In genomic region chr6:54817266-54817767, GRCm38 (mm10) we compare ENCODE assay signal across 8 mouse cellular contexts. TPM values are rescaled to one million over a fixed set of nuclear protein-coding genes. Genes with fewer than 3 reads are reported as not detected.
DNase-seq lines count a peak whose midpoint lies in the region; ATAC-seq lines count a peak whose summit lies in the region.

No protein-coding gene starts in this region.

- peak overlapping the region; percentile 99 for H3K27ac ChIP-seq in forebrain, embryonic 14.5 days (ENCODE audit: low read depth, low read length)

- H3K9me3 ChIP-seq in forebrain, embryonic 14.5 days (replicated peaks; ENCODE audit: control insufficient read depth, low read length) = no peaks in the 10 kb centered on the region

- ATAC-seq in forebrain, embryonic 14.5 days = no peak

- peak overlapping the region; percentile 89 for H3K9ac ChIP-seq in forebrain, embryonic 14.5 days (ENCODE audit: low read length)

- no peaks in the 10 kb centered on the region for H3K36me3 ChIP-seq in forebrain, embryonic 14.5 days (ENCODE audit: control insufficient read depth, insufficient read depth, low read length)

- under 1% methylated on average over 29 of the region's 39 CpGs for WGBS in forebrain, embryonic 14.5 days

- intact Hi-C loops in heart, postnatal 36 days (cut with DNase I) = loop anchor here (2.0 to 10.0 kb wide), 6 partner anchors 60 to 347 kb away; partner anchors contain the start of genes Fkbp14, Ggct, Nod1 and Plekha8

- DNase-seq in MN1 (ENCODE audit: low spot score) = peak; percentile 74
- DNase-seq in cerebellum, adult 11 months = peak; percentile 48
- DNase-seq in forebrain, embryonic 14.5 days (ENCODE audit: low spot score) = peak; percentile 72
- DNase-seq in heart, postnatal 36 days = peak; percentile 68 to 77
- peak; percentile 37 to 59 for DNase-seq in layer of hippocampus, postnatal 10 days (ENCODE audit: low spot score in 2 of 2)
- peak; percentile 79 for DNase-seq in lung, postnatal 25 days (ENCODE audit: low spot score)
- DNase-seq in ovary, postnatal 36 days (ENCODE audit: low spot score) = peak; percentile 58
- peak; percentile 66 to 75 for DNase-seq in thymus, postnatal 36 days

- H3K4me3 ChIP-seq in forebrain, embryonic 14.5 days (ENCODE audit: low read depth, low read length) = peak overlapping the region; percentile 75

- peak overlapping the region; percentile 62 for H3K4me2 ChIP-seq in forebrain, embryonic 14.5 days (ENCODE audit: low read length)

- H3K27me3 ChIP-seq in forebrain, embryonic 14.5 days (replicated peaks; ENCODE audit: control insufficient read depth, insufficient read depth, low read length) = no peaks in the 10 kb centered on the region

- peaks cover 31% of the 10 kb centered on the region for H3K4me1 ChIP-seq in forebrain, embryonic 14.5 days (ENCODE audit: control insufficient read depth, insufficient read depth, low read length)

RNA-seq across cellular contexts. Expression of gene Znrf2, which starts 0.6 kb away (rescaled TPM):
- 16.5 and 17.9 TPM in 2 replicates for polyA plus RNA-seq in forebrain, embryonic 14.5 days (2014; fragmentation: Nextera tagmentation; extraction: Ambion mirVana)
- total RNA-seq in heart, postnatal 36 days (2021) = 10 to 100 TPM; 16.1 to 18.1 TPM
- total RNA-seq in layer of hippocampus, postnatal 10 days (2021) = 10 to 100 TPM; 44.1 to 50.0 TPM
